In the genomic region with DNA sequence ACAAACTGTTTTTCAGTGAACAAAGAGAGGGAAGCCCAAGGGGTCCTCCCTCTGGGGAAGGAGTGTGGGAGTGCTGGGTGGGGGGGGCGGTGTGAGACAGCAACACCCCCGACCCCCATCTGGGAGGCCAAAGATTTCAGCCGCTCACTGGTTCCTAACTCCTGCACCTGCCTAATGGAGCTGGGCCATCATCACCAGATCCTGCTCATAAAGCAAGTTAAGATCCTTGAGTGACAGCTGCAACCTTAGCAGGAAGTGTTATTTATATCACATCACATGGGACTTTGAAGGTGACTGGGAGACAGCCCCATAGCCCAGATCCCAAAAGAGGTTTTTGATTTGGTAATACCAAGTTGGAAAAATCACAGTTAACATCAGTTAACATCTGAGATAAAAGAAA, we compare ENCODE assay signal across 10 mouse cellular contexts.
DNase-seq lines count a peak whose midpoint lies in the region; ATAC-seq and TF ChIP-seq lines count a peak whose summit lies in the region.
"Had no signal": no experiment of that assay in that cellular context is flagged by ENCODE, and none has a peak within 500 bp of the region (broad histone marks: within the 10 kb centered on the region; RNA-seq: fewer than 3 reads in every experiment).

No protein-coding gene starts in this region.

- no peak overlapping the region for H3K4me3 ChIP-seq in hindbrain, embryonic 12.5 days
- H3K4me3 ChIP-seq in hindbrain, embryonic 10.5 days = no peak overlapping the region
- H3K4me3 ChIP-seq in stomach, embryonic 16.5 days (replicated peaks; ENCODE audit: low read length) = no peak overlapping the region
- no peak overlapping the region for H3K4me3 ChIP-seq in stomach, postnatal 0 days (ENCODE audit: low read depth, low read length)

- H3K9me3 ChIP-seq in hindbrain, embryonic 12.5 days (replicated peaks) = no peaks in the 10 kb centered on the region
- H3K9me3 ChIP-seq in hindbrain, embryonic 10.5 days = no peaks in the 10 kb centered on the region
- H3K9me3 ChIP-seq in stomach, embryonic 16.5 days (replicated peaks; ENCODE audit: control insufficient read depth, low read length) = no peaks in the 10 kb centered on the region
- H3K9me3 ChIP-seq in stomach, postnatal 0 days (ENCODE audit: control insufficient read depth, low read length) = no peaks in the 10 kb centered on the region

- H3K9ac ChIP-seq in hindbrain, embryonic 12.5 days = no peak overlapping the region
- H3K9ac ChIP-seq in stomach, embryonic 16.5 days (ENCODE audit: low read length) = 0 out of 2 replicates have a peak overlapping the region, but pooled peaks have one; percentile 70
- H3K9ac ChIP-seq in stomach, postnatal 0 days (ENCODE audit: low read length) = no peak overlapping the region

- H3K27ac ChIP-seq in hindbrain, embryonic 12.5 days = no peak overlapping the region
- no peak overlapping the region for H3K27ac ChIP-seq in hindbrain, embryonic 10.5 days
- no peak overlapping the region for H3K27ac ChIP-seq in stomach, embryonic 16.5 days (ENCODE audit: low read length)
- H3K27ac ChIP-seq in stomach, postnatal 0 days (replicated peaks) = no peak overlapping the region

- TF ChIP-seq EP300 in stomach, postnatal 0 days (optimal IDR thresholded peaks at IDR 0.05) = no peak

- TF ChIP-seq CTCF in stomach, postnatal 0 days (IDR thresholded peaks at IDR 0.05; ENCODE audit: low read depth) = no peak

- H3K36me3 ChIP-seq in hindbrain, embryonic 12.5 days = no peaks in the 10 kb centered on the region
- H3K36me3 ChIP-seq in hindbrain, embryonic 10.5 days = no peaks in the 10 kb centered on the region
- H3K36me3 ChIP-seq in stomach, embryonic 16.5 days (ENCODE audit: control insufficient read depth, insufficient read depth, low read length) = no peaks in the 10 kb centered on the region
- no peaks in the 10 kb centered on the region for H3K36me3 ChIP-seq in stomach, postnatal 0 days (ENCODE audit: control insufficient read depth, insufficient read depth, low read length)

- 19% methylated on average over 3 of the region's 3 CpGs for WGBS in hindbrain, embryonic 12.5 days
- 7% methylated on average over 3 of the region's 3 CpGs for WGBS in hindbrain, embryonic 10.5 days
- WGBS in stomach, embryonic 16.5 days = 24% methylated on average over 3 of the region's 3 CpGs
- WGBS in stomach, postnatal 0 days = 50% methylated on average over 3 of the region's 3 CpGs

- no peak for ATAC-seq in hindbrain, embryonic 12.5 days (ENCODE audit: low FRiP score)
- no peak for ATAC-seq in stomach, embryonic 16.5 days (ENCODE audit: insufficient read depth, low FRiP score)
- no peak for ATAC-seq in stomach, postnatal 0 days (ENCODE audit: low FRiP score, low TSS enrichment)

- H3K27me3 ChIP-seq in hindbrain, embryonic 12.5 days = peaks cover 40% of the 10 kb centered on the region
- peaks cover 26% of the 10 kb centered on the region; the same call in 1 of the 2 replicates for H3K27me3 ChIP-seq in hindbrain, embryonic 10.5 days (ENCODE audit: insufficient read depth, poor library complexity, severe bottlenecking)
- H3K27me3 ChIP-seq in stomach, embryonic 16.5 days (ENCODE audit: control insufficient read depth, insufficient read depth, low read length) = peaks cover 5% of the 10 kb centered on the region; the same call in 1 of the 2 replicates
- H3K27me3 ChIP-seq in stomach, postnatal 0 days (ENCODE audit: control insufficient read depth, insufficient read depth, low read length) = no peaks in the 10 kb centered on the region

- H3K4me2 ChIP-seq in hindbrain, embryonic 12.5 days (replicated peaks) = peak overlapping the region; percentile 74; the same call in 1 of the 2 replicates
- no peak overlapping the region for H3K4me2 ChIP-seq in stomach, embryonic 16.5 days (ENCODE audit: low read depth, low read length)
- no peak overlapping the region for H3K4me2 ChIP-seq in stomach, postnatal 0 days (replicated peaks; ENCODE audit: low read depth)

- peaks cover 17% of the 10 kb centered on the region for H3K4me1 ChIP-seq in hindbrain, embryonic 12.5 days
- peaks cover 23% of the 10 kb centered on the region for H3K4me1 ChIP-seq in hindbrain, embryonic 10.5 days (replicated peaks)
- peaks cover 11% of the 10 kb centered on the region; the same call in 1 of the 2 replicates for H3K4me1 ChIP-seq in stomach, embryonic 16.5 days (ENCODE audit: control insufficient read depth, insufficient read depth, low read length)
- no peaks in the 10 kb centered on the region; the same call in 1 of the 2 replicates for H3K4me1 ChIP-seq in stomach, postnatal 0 days (replicated peaks; ENCODE audit: control insufficient read depth, insufficient read depth)

- no peak for DNase-seq in hindbrain, embryonic 10.5 days (ENCODE audit: low spot score)
- DNase-seq in stomach, postnatal 0 days (ENCODE audit: low spot score) = no peak
- DNase-seq in heart, postnatal 10 days = peak; percentile 20 to 51
- DNase-seq in cerebellum, adult 11-12 months = no peak
- DNase-seq in adrenal gland, postnatal 14 days = no peak
- DNase-seq in cerebellum, postnatal 4 days (ENCODE audit: low spot score in 2 of 2) = no peak
- DNase-seq: kidney, postnatal 14 days; thymus, adult 18-20 months had no signal

- intact Hi-C loops in heart, postnatal 10 days (cut with DNase I) = loop anchor here (2.0 kb wide), 1 partner anchor 44 kb away; no protein-coding TSS in a partner anchor

Comparison
In these comparisons a context has a peak if more than half of its experiments do, and no peak if none do; other contexts are left out.
1. DNase-seq: peak in heart, postnatal 10 days (2 of 2); none in hindbrain, embryonic 10.5 days (single experiment), stomach, postnatal 0 days (single experiment), cerebellum, adult 11-12 months (single experiment), adrenal gland, postnatal 14 days (single experiment) and cerebellum, postnatal 4 days (0 of 2).